Comparison of ENCODE assay signal across 8 mouse cellular contexts in the genomic region with DNA sequence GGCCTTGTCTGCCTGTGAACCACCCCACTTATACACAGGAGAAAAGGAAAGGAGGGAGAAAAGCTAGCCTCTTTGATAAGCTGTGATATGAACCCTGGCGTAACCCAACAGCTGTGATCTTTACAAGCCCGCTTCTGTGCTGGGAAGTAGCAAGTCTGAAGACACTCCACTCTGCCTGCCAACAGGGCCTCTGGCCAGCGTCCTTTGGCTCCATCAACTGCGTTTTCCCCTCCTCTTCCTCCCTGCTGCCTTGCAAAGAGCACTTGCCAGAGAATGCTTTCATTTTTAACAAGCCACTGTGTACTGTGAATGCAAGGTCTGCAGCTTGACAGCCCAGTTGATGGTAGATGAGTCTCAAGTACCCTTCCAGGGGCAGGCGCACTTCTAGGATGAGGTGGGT. TPM values are rescaled to one million over a fixed set of nuclear protein-coding genes. Genes with fewer than 3 reads are reported as not detected.
DNase-seq lines count a peak whose midpoint lies in the region; ATAC-seq lines count a peak whose summit lies in the region.

No protein-coding gene starts in this region.

- 38% methylated on average over 5 of the region's 5 CpGs for WGBS in heart, embryonic 12.5 days
- 90% methylated on average over 5 of the region's 5 CpGs for WGBS in midbrain, embryonic 10.5 days

- no peaks in the 10 kb centered on the region for H3K9me3 ChIP-seq in heart, embryonic 12.5 days (replicated peaks)
- no peaks in the 10 kb centered on the region for H3K9me3 ChIP-seq in midbrain, embryonic 10.5 days (replicated peaks)

- intact Hi-C loops in left cerebral cortex, postnatal 36 days (cut with DNase I) = no loop called here

- no peaks in the 10 kb centered on the region for H3K27me3 ChIP-seq in heart, embryonic 12.5 days (replicated peaks)
- no peaks in the 10 kb centered on the region for H3K27me3 ChIP-seq in midbrain, embryonic 10.5 days (ENCODE audit: low read depth, poor library complexity, severe bottlenecking)

- peak; percentile 27; the same call in 1 of the 2 replicates for ATAC-seq in heart, embryonic 12.5 days (ENCODE audit: insufficient number of reproducible peaks, low FRiP score)

- H3K4me3 ChIP-seq in heart, embryonic 12.5 days = no peak overlapping the region
- H3K4me3 ChIP-seq in midbrain, embryonic 10.5 days = no peak overlapping the region

- no peak overlapping the region for H3K9ac ChIP-seq in heart, embryonic 12.5 days

- H3K4me2 ChIP-seq in heart, embryonic 12.5 days = no peak overlapping the region

- peak; percentile 51 for DNase-seq in left cerebral cortex, adult 11 months (ENCODE audit: low spot score)
- no peak for DNase-seq in left cerebral cortex, postnatal 36 days (ENCODE audit: low spot score in 2 of 2)
- DNase-seq in cerebellum, postnatal 25 days = peak; percentile 33 to 59
- peak; percentile 71 to 76 for DNase-seq in layer of hippocampus, postnatal 10 days (ENCODE audit: low spot score in 2 of 2)
- DNase-seq in right cerebral cortex, postnatal 25 days = peak; percentile 52
- no peak for DNase-seq in midbrain, embryonic 10.5 days (ENCODE audit: low spot score)
- no peak for DNase-seq in thymus, postnatal 0 days (ENCODE audit: low spot score)

- H3K36me3 ChIP-seq in heart, embryonic 12.5 days = peaks cover 36% of the 10 kb centered on the region
- H3K36me3 ChIP-seq in midbrain, embryonic 10.5 days = peaks cover 82% of the 10 kb centered on the region

- peaks cover 35% of the 10 kb centered on the region for H3K4me1 ChIP-seq in heart, embryonic 12.5 days (replicated peaks)
- no peaks in the 10 kb centered on the region for H3K4me1 ChIP-seq in midbrain, embryonic 10.5 days

- peak overlapping the region; percentile 33 for H3K27ac ChIP-seq in heart, embryonic 12.5 days (ENCODE audit: poor library complexity, severe bottlenecking)
- no peak overlapping the region for H3K27ac ChIP-seq in midbrain, embryonic 10.5 days (replicated peaks)

RNA-seq across cellular contexts. Expression of a gene that starts 33.5 kb away (rescaled TPM):
- total RNA-seq in left cerebral cortex, postnatal 36 days (2021) = 100 to 1,000 TPM; 196 to 205 TPM
- 12.9 and 14.3 TPM in 2 replicates for polyA plus RNA-seq in heart, embryonic 12.5 days (2016; fragmentation: Nextera tagmentation; extraction: Ambion mirVana)
- total RNA-seq in layer of hippocampus, postnatal 10 days (2021) = 100 to 1,000 TPM; 254 to 265 TPM
- 4.9 and 5.0 TPM in 2 replicates for polyA plus RNA-seq in midbrain, embryonic 10.5 days (2016; fragmentation: Nextera tagmentation; extraction: Ambion mirVana)
- 5.8 and 6.4 TPM in 2 replicates for polyA plus RNA-seq in thymus, postnatal 0 days (2015; fragmentation: Nextera tagmentation; extraction: Ambion mirVana)

Comparison
In these comparisons a context has a peak if more than half of its experiments do, and no peak if none do; other contexts are left out.
1. DNase-seq: peak in left cerebral cortex, adult 11 months (single experiment), cerebellum, postnatal 25 days (2 of 2), layer of hippocampus, postnatal 10 days (2 of 2) and right cerebral cortex, postnatal 25 days (single experiment); none in left cerebral cortex, postnatal 36 days (0 of 2), midbrain, embryonic 10.5 days (single experiment) and thymus, postnatal 0 days (single experiment).